ENCODE assay signal across 8 mouse cellular contexts in the genomic region with DNA sequence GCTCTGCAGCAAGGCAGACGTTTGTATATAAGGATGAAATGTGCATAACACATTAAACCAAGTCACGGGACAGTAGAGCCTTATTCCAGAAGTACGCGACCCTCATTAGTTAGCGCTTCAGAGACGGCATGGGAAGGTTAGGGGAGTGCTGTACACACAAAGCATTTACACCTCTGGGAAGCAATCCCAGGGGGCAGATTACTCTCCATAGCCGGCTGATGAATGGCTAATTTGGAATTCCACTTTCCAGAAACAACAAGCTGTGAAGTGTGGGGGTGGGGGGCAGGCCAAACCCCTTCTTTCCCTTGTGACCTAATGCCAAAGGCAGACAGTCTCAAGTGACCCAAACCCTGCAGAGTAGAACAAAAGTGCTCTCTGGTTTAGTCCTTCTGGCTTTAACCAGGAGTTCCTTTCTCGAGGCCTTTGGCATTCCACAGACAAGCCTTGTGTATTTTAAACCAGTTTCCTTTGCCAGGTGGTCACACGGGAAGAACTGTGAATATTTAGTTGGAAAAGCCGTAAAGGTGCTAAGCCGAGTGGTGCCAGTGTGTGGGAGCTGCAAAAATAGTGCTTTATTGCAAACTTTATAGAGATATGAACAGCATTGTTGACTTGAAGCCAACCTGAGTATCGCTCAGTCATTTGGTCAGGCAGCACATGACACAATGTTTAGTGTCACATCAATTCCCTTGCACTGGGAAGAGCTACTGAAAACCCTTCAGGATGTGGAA. TPM values are rescaled to one million over a fixed set of nuclear protein-coding genes. Genes with fewer than 3 reads are reported as not detected.
DNase-seq lines count a peak whose midpoint lies in the region; TF ChIP-seq lines count a peak whose summit lies in the region.

No protein-coding gene starts in this region.

- no peaks in the 10 kb centered on the region for H3K36me3 ChIP-seq in kidney, adult 2 months (ENCODE audit: control insufficient read depth, insufficient read depth, low read length)

- H3K4me3 ChIP-seq in kidney, adult 2 months (ENCODE audit: insufficient read depth, low read depth, low read length), result no peak overlapping the region
- no peak overlapping the region for H3K4me3 ChIP-seq in embryonic fibroblast, embryonic 13.5 days (ENCODE audit: insufficient read depth, low read length)
- no peak overlapping the region for H3K4me3 ChIP-seq in cerebellum, adult 2 months (replicated peaks; ENCODE audit: insufficient read depth, low read depth, low read length)

- H3K27ac ChIP-seq in kidney, adult 2 months (ENCODE audit: insufficient read depth, low read depth, low read length), result no peak overlapping the region
- peak overlapping the region; percentile 42 for H3K27ac ChIP-seq in embryonic fibroblast, embryonic 13.5 days (ENCODE audit: insufficient read depth, low read length)
- no peak overlapping the region for H3K27ac ChIP-seq in cerebellum, adult 2 months (ENCODE audit: insufficient read depth, low read length)

- no peak for TF ChIP-seq POLR2A in kidney, adult 2 months (IDR thresholded peaks at IDR 0.05; ENCODE audit: low read depth, low read length)
- no peak for TF ChIP-seq POLR2A in embryonic fibroblast, embryonic 13.5 days (IDR thresholded peaks at IDR 0.05; ENCODE audit: low read depth, low read length)
- TF ChIP-seq POLR2A in cerebellum, adult 2 months (IDR thresholded peaks at IDR 0.05; ENCODE audit: borderline replicate concordance, insufficient read depth, low read length), result no peak

- TF ChIP-seq CTCF in kidney, adult 2 months (conservative IDR thresholded peaks at IDR 0.05; ENCODE audit: insufficient read depth, insufficient read length, low read depth, low read length), result no peak
- no peak for TF ChIP-seq CTCF in embryonic fibroblast, embryonic 13.5 days (IDR thresholded peaks at IDR 0.05; ENCODE audit: borderline replicate concordance, insufficient read depth, low read length)
- TF ChIP-seq CTCF in cerebellum, adult 2 months (IDR thresholded peaks at IDR 0.05; ENCODE audit: borderline replicate concordance, insufficient read depth, low read depth, low read length), result no peak

- no peaks in the 10 kb centered on the region for H3K27me3 ChIP-seq in kidney, adult 2 months (replicated peaks; ENCODE audit: control insufficient read depth, insufficient read depth, low read length)
- H3K27me3 ChIP-seq in cerebellum, adult 2 months (ENCODE audit: control insufficient read depth, insufficient read depth, low read length), result no peaks in the 10 kb centered on the region

- peak; percentile 32 for DNase-seq in kidney, adult 2 months
- no peak for DNase-seq in kidney, postnatal 36 days
- peak; percentile 13 for DNase-seq in kidney, adult 9 months
- DNase-seq in lung, postnatal 4 days, result peak; percentile 24 to 62
- DNase-seq in cerebellum, adult 2 months, result no peak
- no peak for DNase-seq in adrenal gland, adult (ENCODE audit: inconsistent age in 2 of 2, low spot score in 1 of 2)
- DNase-seq in layer of hippocampus, adult 11-12 months (ENCODE audit: low spot score), result no peak

- H3K4me1 ChIP-seq in kidney, adult 2 months (ENCODE audit: control insufficient read depth, insufficient read depth, low read length), result 0 out of 2 replicates have a peak, but pooled peaks cover 3% of the 10 kb centered on the region
- peaks cover 11% of the 10 kb centered on the region for H3K4me1 ChIP-seq in embryonic fibroblast, embryonic 13.5 days (ENCODE audit: control insufficient read depth, insufficient read depth, low read length)
- no peaks in the 10 kb centered on the region for H3K4me1 ChIP-seq in cerebellum, adult 2 months (ENCODE audit: control insufficient read depth, insufficient read depth, low read length)

- WGBS in kidney, adult 2 months, result 35% methylated on average over 12 of the region's 12 CpGs
- WGBS in cerebellum, adult 2 months, result 44% methylated on average over 12 of the region's 12 CpGs

RNA-seq across cellular contexts. Expression of a gene that starts 37.3 kb away (rescaled TPM):
- polyA plus RNA-seq in kidney, adult 2 months (2012; rRNA removed), result 119 and 160 TPM in 2 replicates
- polyA plus RNA-seq in embryonic fibroblast, embryonic 13.5 days (2011; ENCODE audit: insufficient read length, low read depth, missing spikeins), result 1,052 and 1,239 TPM in 2 replicates
- 47.4 and 47.9 TPM in 2 replicates for polyA plus RNA-seq in cerebellum, adult 2 months (2012; rRNA removed)

RNA-seq across cellular contexts. Expression of a gene that starts 37.6 kb away (rescaled TPM):
- polyA plus RNA-seq in kidney, adult 2 months (2012; rRNA removed), result 2.8 and 4.3 TPM in 2 replicates
- polyA plus RNA-seq in embryonic fibroblast, embryonic 13.5 days (2011; ENCODE audit: insufficient read length, low read depth, missing spikeins), result 8.7 and 20.3 TPM in 2 replicates
- 1.6 and 2.4 TPM in 2 replicates for polyA plus RNA-seq in cerebellum, adult 2 months (2012; rRNA removed)

Comparison
In these comparisons a context has a peak if more than half of its experiments do, and no peak if none do; other contexts are left out.
1. DNase-seq: peak in kidney, adult 2 months (single experiment), kidney, adult 9 months (single experiment) and lung, postnatal 4 days (2 of 2); none in kidney, postnatal 36 days (0 of 2), cerebellum, adult 2 months (0 of 2), adrenal gland, adult (0 of 2) and layer of hippocampus, adult 11-12 months (single experiment).